Mouse (Mus musculus): ENCODE measurements at regions not wholly inside any gene's neighbourhood (a gene's known extent, or its start where the extent isn't known, plus 50 kb on each side); places are given as distances from the start of the nearest gene placed in this dataset.

GRCm38 (mm10) chr5:99165807-99166360, 128.7 kb upstream of the Prkg2 start:
- no peaks in the 10 kb centered on the region for H3K27me3 ChIP-seq (ENCODE audit: control insufficient read depth, insufficient read depth, low read length)
- H3K36me3 ChIP-seq (ENCODE audit: control insufficient read depth, insufficient read depth, low read length) = no peaks in the 10 kb centered on the region
- WGBS = 61% methylated on average over 3 of the region's 3 CpGs
- H3K4me3 ChIP-seq (replicated peaks; ENCODE audit: low read depth, low read length) = no peak overlapping the region
- H3K27ac ChIP-seq (replicated peaks; ENCODE audit: low read depth, low read length) = no peak overlapping the region
- ATAC-seq (ENCODE audit: low FRiP score, low TSS enrichment) = no peak
- no peak overlapping the region for H3K4me2 ChIP-seq (ENCODE audit: low read length)
- no peak overlapping the region for H3K9ac ChIP-seq (replicated peaks; ENCODE audit: low read length)
- no peaks in the 10 kb centered on the region for H3K4me1 ChIP-seq (ENCODE audit: control insufficient read depth, insufficient read depth, low read length)
- no peaks in the 10 kb centered on the region for H3K9me3 ChIP-seq (ENCODE audit: control insufficient read depth, low read length)
- no peak for DNase-seq

- H3K4me1 ChIP-seq (ENCODE audit: control insufficient read depth, insufficient read depth, low read length) = no peaks in the 10 kb centered on the region
- no peaks in the 10 kb centered on the region for H3K36me3 ChIP-seq (ENCODE audit: control insufficient read depth, insufficient read depth, low read length)
- H3K4me2 ChIP-seq (ENCODE audit: low read length) = no peak overlapping the region
- WGBS = 9% methylated on average over 1 of the region's 1 CpGs
- DNase-seq = peak; percentile 90
- H3K27ac ChIP-seq (replicated peaks; ENCODE audit: low read depth, low read length) = no peak overlapping the region
- no peaks in the 10 kb centered on the region for H3K27me3 ChIP-seq (ENCODE audit: control insufficient read depth, insufficient read depth, low read length)
- H3K9me3 ChIP-seq (ENCODE audit: control insufficient read depth, low read length) = no peaks in the 10 kb centered on the region
- no peak for ATAC-seq (ENCODE audit: low FRiP score, low TSS enrichment)
- H3K4me3 ChIP-seq (replicated peaks; ENCODE audit: low read depth, low read length) = no peak overlapping the region
- no peak overlapping the region for H3K9ac ChIP-seq (replicated peaks; ENCODE audit: low read length)
These were observed 120.8 kb upstream of the Prkg2 start for GRCm38 (mm10) chr5:99157973-99158372.

- ATAC-seq (ENCODE audit: low FRiP score, low TSS enrichment) = no peak
- H3K9ac ChIP-seq (replicated peaks; ENCODE audit: low read length) = no peak overlapping the region
- no peak overlapping the region for H3K27ac ChIP-seq (replicated peaks; ENCODE audit: low read depth, low read length)
- no peak overlapping the region for H3K4me2 ChIP-seq (ENCODE audit: low read length)
- H3K27me3 ChIP-seq (ENCODE audit: control insufficient read depth, insufficient read depth, low read length) = no peaks in the 10 kb centered on the region
- no peak overlapping the region for H3K4me3 ChIP-seq (replicated peaks; ENCODE audit: low read depth, low read length)
- DNase-seq = no peak
- H3K36me3 ChIP-seq (ENCODE audit: control insufficient read depth, insufficient read depth, low read length) = no peaks in the 10 kb centered on the region
- H3K9me3 ChIP-seq (ENCODE audit: control insufficient read depth, low read length) = no peaks in the 10 kb centered on the region
- 0 out of 2 replicates have a peak, but pooled peaks cover 2% of the 10 kb centered on the region for H3K4me1 ChIP-seq (ENCODE audit: control insufficient read depth, insufficient read depth, low read length)
- WGBS = 73% methylated on average over 2 of the region's 2 CpGs
These were observed 116.2 kb upstream of the Prkg2 start for GRCm38 (mm10) chr5:99153269-99153850.

GRCm38 (mm10) chr5:99152299-99152698, 115.1 kb upstream of the Prkg2 start:
- Histone ChIP-seq H3K27ac (replicated peaks; ENCODE audit: low read depth, low read length) (no peak overlapping the region), H3K4me3 (replicated peaks; ENCODE audit: low read depth, low read length) (no peak overlapping the region), H3K36me3 (ENCODE audit: control insufficient read depth, insufficient read depth, low read length) (no peaks in the 10 kb centered on the region), H3K27me3 (ENCODE audit: control insufficient read depth, insufficient read depth, low read length) (no peaks in the 10 kb centered on the region), H3K9ac (replicated peaks; ENCODE audit: low read length) (no peak overlapping the region), H3K9me3 (ENCODE audit: control insufficient read depth, low read length) (no peaks in the 10 kb centered on the region), H3K4me2 (ENCODE audit: low read length) (no peak overlapping the region), H3K4me1 (ENCODE audit: control insufficient read depth, insufficient read depth, low read length) (0 out of 2 replicates have a peak, but pooled peaks cover 2% of the 10 kb centered on the region)
- ATAC-seq (ENCODE audit: low FRiP score, low TSS enrichment) (no peak), DNase-seq (no peak)
- 95% methylated on average over 4 of the region's 4 CpGs for WGBS

GRCm38 (mm10) chr5:99149904-99150303, 112.8 kb upstream of the Prkg2 start:
- WGBS = 12% methylated on average over 1 of the region's 1 CpGs
- Histone ChIP-seq H3K36me3 (ENCODE audit: control insufficient read depth, insufficient read depth, low read length) (no peaks in the 10 kb centered on the region), H3K4me1 (ENCODE audit: control insufficient read depth, insufficient read depth, low read length) (0 out of 2 replicates have a peak, but pooled peaks cover 2% of the 10 kb centered on the region), H3K4me2 (ENCODE audit: low read length) (no peak overlapping the region), H3K9me3 (ENCODE audit: control insufficient read depth, low read length) (no peaks in the 10 kb centered on the region), H3K9ac (replicated peaks; ENCODE audit: low read length) (no peak overlapping the region), H3K27me3 (ENCODE audit: control insufficient read depth, insufficient read depth, low read length) (no peaks in the 10 kb centered on the region), H3K4me3 (replicated peaks; ENCODE audit: low read depth, low read length) (no peak overlapping the region), H3K27ac (replicated peaks; ENCODE audit: low read depth, low read length) (no peak overlapping the region)
- DNase-seq (no peak), ATAC-seq (ENCODE audit: low FRiP score, low TSS enrichment) (no peak)

GRCm38 (mm10) chr5:99132670-99133069, 95.5 kb upstream of the Prkg2 start:
- H3K4me3 ChIP-seq (replicated peaks; ENCODE audit: low read depth, low read length) = no peak overlapping the region
- H3K9ac ChIP-seq (replicated peaks; ENCODE audit: low read length) = no peak overlapping the region
- ATAC-seq (ENCODE audit: low FRiP score, low TSS enrichment) (no peak), DNase-seq (no peak)
- WGBS = 77% methylated on average over 2 of the region's 2 CpGs
- no peaks in the 10 kb centered on the region for H3K4me1 ChIP-seq (ENCODE audit: control insufficient read depth, insufficient read depth, low read length)
- H3K27me3 ChIP-seq (ENCODE audit: control insufficient read depth, insufficient read depth, low read length) = no peaks in the 10 kb centered on the region
- H3K4me2 ChIP-seq (ENCODE audit: low read length) = no peak overlapping the region
- H3K9me3 ChIP-seq (ENCODE audit: control insufficient read depth, low read length) = no peaks in the 10 kb centered on the region
- H3K27ac ChIP-seq (replicated peaks; ENCODE audit: low read depth, low read length) = no peak overlapping the region
- H3K36me3 ChIP-seq (ENCODE audit: control insufficient read depth, insufficient read depth, low read length) = no peaks in the 10 kb centered on the region

- no peak overlapping the region for H3K9ac ChIP-seq (replicated peaks; ENCODE audit: low read length)
- H3K9me3 ChIP-seq (ENCODE audit: control insufficient read depth, low read length) = no peaks in the 10 kb centered on the region
- H3K27me3 ChIP-seq (ENCODE audit: control insufficient read depth, insufficient read depth, low read length) = no peaks in the 10 kb centered on the region
- no peak overlapping the region for H3K4me2 ChIP-seq (ENCODE audit: low read length)
- H3K4me3 ChIP-seq (replicated peaks; ENCODE audit: low read depth, low read length) = no peak overlapping the region
- no peaks in the 10 kb centered on the region for H3K4me1 ChIP-seq (ENCODE audit: control insufficient read depth, insufficient read depth, low read length)
- ATAC-seq (ENCODE audit: low FRiP score, low TSS enrichment) (no peak), DNase-seq (peak; percentile 12)
- WGBS = 27% methylated on average over 6 of the region's 6 CpGs
- H3K27ac ChIP-seq (replicated peaks; ENCODE audit: low read depth, low read length) = no peak overlapping the region
- H3K36me3 ChIP-seq (ENCODE audit: control insufficient read depth, insufficient read depth, low read length) = no peaks in the 10 kb centered on the region
These were observed 91.5 kb upstream of the Prkg2 start for GRCm38 (mm10) chr5:99128628-99129027.

- Histone ChIP-seq H3K4me2 (ENCODE audit: low read length) (no peak overlapping the region), H3K27me3 (ENCODE audit: control insufficient read depth, insufficient read depth, low read length) (no peaks in the 10 kb centered on the region), H3K9ac (replicated peaks; ENCODE audit: low read length) (no peak overlapping the region), H3K36me3 (ENCODE audit: control insufficient read depth, insufficient read depth, low read length) (no peaks in the 10 kb centered on the region), H3K4me1 (ENCODE audit: control insufficient read depth, insufficient read depth, low read length) (no peaks in the 10 kb centered on the region), H3K9me3 (ENCODE audit: control insufficient read depth, low read length) (no peaks in the 10 kb centered on the region), H3K4me3 (replicated peaks; ENCODE audit: low read depth, low read length) (no peak overlapping the region), H3K27ac (replicated peaks; ENCODE audit: low read depth, low read length) (no peak overlapping the region)
- WGBS = 82% methylated on average over 3 of the region's 3 CpGs
- no peak; the same call in 1 of the 2 replicates for ATAC-seq (ENCODE audit: low FRiP score, low TSS enrichment)
- DNase-seq = peak; percentile 72
These were observed 88.3 kb upstream of the Prkg2 start for GRCm38 (mm10) chr5:99125418-99125817.

- WGBS = 76% methylated on average over 4 of the region's 4 CpGs
- ATAC-seq (ENCODE audit: low FRiP score, low TSS enrichment) = no peak
These were observed 74.6 kb upstream of the Prkg2 start for GRCm38 (mm10) chr5:99111755-99112154.

More at GRCm38 (mm10) chr5:99111755-99112154, 74.6 kb upstream of the Prkg2 start:
- Histone ChIP-seq H3K4me1 (ENCODE audit: control insufficient read depth, insufficient read depth, low read length) (0 out of 2 replicates have a peak, but pooled peaks cover 4% of the 10 kb centered on the region), H3K4me2 (ENCODE audit: low read length) (no peak overlapping the region), H3K27ac (replicated peaks; ENCODE audit: low read depth, low read length) (no peak overlapping the region), H3K4me3 (replicated peaks; ENCODE audit: low read depth, low read length) (no peak overlapping the region), H3K9ac (replicated peaks; ENCODE audit: low read length) (no peak overlapping the region), H3K9me3 (ENCODE audit: control insufficient read depth, low read length) (no peaks in the 10 kb centered on the region), H3K36me3 (ENCODE audit: control insufficient read depth, insufficient read depth, low read length) (no peaks in the 10 kb centered on the region), H3K27me3 (ENCODE audit: control insufficient read depth, insufficient read depth, low read length) (no peaks in the 10 kb centered on the region)
- DNase-seq = no peak
